Mouse (Mus musculus) CH12F3 (cell line): ENCODE results near the gene Hs3st1.

Experiments
- in situ Hi-C: fragments of 300-500 bp; cut with MboI; formaldehyde crosslinking; loops from 2 replicates; pipeline ENCODE4 v1.14.3; 2020; ENCODE audit warnings: low sequenced_read_pairs

Gene Hs3st1

GRCm38 (mm10) chr5:39608260-39608659 lies 147.0 kb downstream of the Hs3st1 start:
- in situ Hi-C loops: no loop called here

DNA sequence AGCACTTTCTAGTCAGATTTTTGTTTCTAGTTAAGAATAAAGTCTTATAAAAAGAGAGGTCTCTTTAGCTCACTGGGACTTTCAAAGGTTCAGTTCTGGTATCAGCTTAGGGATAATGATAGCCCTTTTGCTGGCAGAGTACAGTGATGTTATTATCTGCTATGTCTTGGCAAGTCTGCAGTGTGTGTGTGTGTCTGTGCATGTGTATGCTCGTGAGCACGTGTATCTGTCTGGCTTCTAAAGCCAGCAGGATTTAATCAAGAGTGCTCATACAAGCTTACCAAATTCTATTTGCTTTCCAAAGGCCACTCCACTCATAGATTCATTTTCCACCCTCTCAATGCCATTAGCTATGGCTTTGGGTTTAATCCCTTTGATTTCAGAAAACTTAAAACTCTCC lies 160.5 kb downstream of the Hs3st1 start:
- in situ Hi-C loops: no loop called here
